Mouse (Mus musculus) bone marrow, adult 2 months (tissue): Measurements from ENCODE around the gene Sorcs1.

Source experiments
- CTCF ChIP-seq: fragments of 200-500 bp; IDR thresholded peaks from 2 replicates; pipeline ENCODE4 v1.5.1; 2011; ENCODE audit warnings: low read length, control low read depth; ENCODE audit not compliant: control insufficient read depth, insufficient read depth
- POLR2A ChIP-seq: fragments of 200-500 bp; IDR thresholded peaks from 2 replicates; pipeline ENCODE4 v1.6.1; 2011; ENCODE audit warnings: low read depth, mild to moderate bottlenecking, control low read depth, low read length, borderline replicate concordance; ENCODE audit not compliant: control insufficient read depth

DNA sequence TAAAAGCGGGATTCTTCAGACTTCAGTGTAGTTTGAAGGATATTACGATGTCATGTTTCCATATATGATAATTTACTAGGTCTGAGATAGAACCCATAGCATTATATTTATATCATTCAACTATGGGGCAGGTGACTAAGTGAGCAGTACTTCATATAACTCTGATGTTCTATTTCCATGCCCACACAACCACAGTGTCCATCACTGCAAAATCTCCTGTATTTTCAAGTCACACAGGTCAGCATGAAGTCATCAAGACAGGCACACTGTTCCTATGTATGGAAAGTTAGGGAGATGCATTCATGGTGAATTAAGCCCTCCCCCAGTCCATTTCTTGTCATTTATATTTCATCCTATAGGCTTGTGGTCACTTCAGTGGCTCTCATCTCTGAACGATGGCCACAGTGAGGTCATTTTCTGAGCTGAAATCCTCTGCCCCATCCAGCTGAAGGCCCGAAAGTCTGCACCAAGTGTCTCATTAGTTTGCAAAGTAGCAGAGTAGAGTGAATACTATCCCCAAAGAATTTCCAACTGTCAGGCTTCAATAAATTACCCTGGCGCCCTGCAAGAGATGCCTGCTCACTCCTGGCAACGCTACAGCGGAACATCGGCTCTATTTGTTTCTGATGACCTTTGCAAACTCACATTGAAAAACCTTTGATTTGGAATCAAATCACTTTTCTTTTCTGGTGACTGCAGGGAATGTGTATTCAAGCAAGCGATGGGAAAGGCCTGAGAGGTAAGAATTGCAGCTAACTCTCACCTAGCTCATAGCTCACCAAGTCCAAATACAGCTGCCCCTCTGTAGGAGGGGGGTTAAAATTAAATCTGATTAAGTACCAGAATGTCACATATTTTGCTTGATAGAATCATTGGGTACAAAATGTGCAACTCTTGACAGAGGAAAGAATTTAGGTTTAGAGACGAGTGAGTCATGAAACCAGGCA is 492.4 kb downstream of the Sorcs1 start:
- TF ChIP-seq CTCF (no peak), POLR2A (no peak)
